Mouse (Mus musculus) CH12.LX (cell line): ENCODE measurements around the gene Fam13a. TPM values are rescaled to one million over a fixed set of nuclear protein-coding genes. Genes with fewer than 3 reads are reported as not detected.

Experiments used
- DNase-seq: peaks from one replicate; pipeline ENCODE4 v3.0.0-alpha.2; 2013; ENCODE audit errors: extremely low read depth
- H3K27ac ChIP-seq: 2 replicates; pipeline ENCODE4 v1.5.1; 2012; ENCODE audit warnings: low read depth, mild to moderate bottlenecking, control low read depth, moderate library complexity; ENCODE audit not compliant: insufficient read depth
- H3K27me3 ChIP-seq: replicated peaks from 2 replicates; pipeline ENCODE3; 2012; ENCODE audit warnings: inconsistent platforms
- H3K36me3 ChIP-seq, 2 experiments: replicated peaks in 1 of 2; 2 replicates each; pipeline versions ENCODE3 to v1.6.1; 2012; ENCODE audit warnings: inconsistent platforms in 1 of 2, low read length in 1 of 2, mild to moderate bottlenecking in 1 of 2, mixed read lengths in 1 of 2, moderate library complexity in 1 of 2; ENCODE audit not compliant: control insufficient read depth in 1 of 2, insufficient read depth in 1 of 2
- H3K4me1 ChIP-seq, 2 experiments: 2 replicates each; pipeline ENCODE4 v1.6.1; 2012; ENCODE audit warnings: inconsistent platforms in 1 of 2, moderate library complexity in 1 of 2; ENCODE audit not compliant: insufficient read depth in 2 of 2, control insufficient read depth in 1 of 2
- H3K4me2 ChIP-seq: 2 replicates; pipeline ENCODE4 v1.6.1; 2012; ENCODE audit warnings: low read depth, mild to moderate bottlenecking, control low read depth; ENCODE audit not compliant: poor library complexity, insufficient read depth, severe bottlenecking
- H3K4me3 ChIP-seq, 3 experiments: fragments of 150-350 bp in 1 of 3; sonication (generic) in 1 of 3; replicated peaks in 1 of 3; 2 replicates each; pipeline versions ENCODE3 to v1.5.1; 2011 to 2012; ENCODE audit warnings: low read depth in 2 of 3, low read length in 2 of 3, mild to moderate bottlenecking in 2 of 3, moderate library complexity in 2 of 3, control low read depth in 1 of 3, improper control_type of control experiment in 1 of 3, inconsistent platforms in 1 of 3, mixed read lengths in 1 of 3; ENCODE audit not compliant: poor library complexity in 1 of 3
- H3K79me2 ChIP-seq: replicated peaks from 2 replicates; pipeline ENCODE4 v1.6.1; 2012; ENCODE audit warnings: mild to moderate bottlenecking, moderate library complexity; ENCODE audit not compliant: control insufficient read depth, poor library complexity, insufficient read depth, severe bottlenecking; ENCODE audit errors: extremely low read depth
- H3K9ac ChIP-seq: 2 replicates; pipeline ENCODE4 v1.6.1; 2012; ENCODE audit warnings: low read depth, mild to moderate bottlenecking, control low read depth, moderate library complexity; ENCODE audit not compliant: insufficient read depth
- H3K9me3 ChIP-seq: replicated peaks from 2 replicates; pipeline ENCODE3; 2012; ENCODE audit warnings: low read length, inconsistent platforms, mixed read lengths
- BHLHE40 ChIP-seq: IDR thresholded peaks from 2 replicates; pipeline ENCODE4 v1.6.1; 2011; ENCODE audit warnings: mild to moderate bottlenecking, low read depth, low read length, improper control_type of control experiment
- CHD1 ChIP-seq: IDR thresholded peaks from 2 replicates; pipeline ENCODE4 v1.6.1; 2012; ENCODE audit warnings: low read depth, low read length, improper control_type of control experiment, inconsistent platforms
- CHD2 ChIP-seq: IDR thresholded peaks from 2 replicates; pipeline ENCODE4 v1.6.1; 2011; ENCODE audit warnings: low read length, improper control_type of control experiment
- CTCF ChIP-seq, 2 experiments: IDR thresholded peaks in 1 of 2; conservative IDR thresholded peaks in 1 of 2; 2 replicates each; pipeline ENCODE4 v1.5.1; 2011 to 2012; ENCODE audit warnings: low read depth in 2 of 2, low read length in 2 of 2, improper control_type of control experiment in 1 of 2, inconsistent platforms in 1 of 2, mild to moderate bottlenecking in 1 of 2, moderate library complexity in 1 of 2
- E2F4 ChIP-seq: IDR thresholded peaks from 2 replicates; pipeline ENCODE4 v1.6.1; 2011; ENCODE audit warnings: low read depth, low read length, improper control_type of control experiment; ENCODE audit not compliant: insufficient replicate concordance
- EP300 ChIP-seq: IDR thresholded peaks from 2 replicates; pipeline ENCODE4 v1.6.1; 2011; ENCODE audit warnings: low read length, improper control_type of control experiment
- GABPA ChIP-seq: IDR thresholded peaks from 2 replicates; pipeline ENCODE4 v1.6.1; 2012; ENCODE audit warnings: low read depth, low read length, improper control_type of control experiment, inconsistent platforms; ENCODE audit not compliant: insufficient replicate concordance
- HCFC1 ChIP-seq: IDR thresholded peaks from 2 replicates; pipeline ENCODE4 v1.6.1; 2012; ENCODE audit warnings: low read depth, mild to moderate bottlenecking, inconsistent platforms, low read length, improper control_type of control experiment
- JUN ChIP-seq: IDR thresholded peaks from 2 replicates; pipeline ENCODE4 v1.6.1; 2011; ENCODE audit warnings: low read depth, mild to moderate bottlenecking, low read length, improper control_type of control experiment, moderate library complexity; ENCODE audit not compliant: insufficient read depth
- JUND ChIP-seq: conservative IDR thresholded peaks from 2 replicates; pipeline ENCODE4 v1.6.1; 2011; ENCODE audit warnings: low read depth, low read length, improper control_type of control experiment
- KAT2A ChIP-seq: IDR thresholded peaks from 2 replicates; pipeline ENCODE4 v1.6.1; 2012; ENCODE audit warnings: low read length, improper control_type of control experiment, inconsistent platforms; ENCODE audit not compliant: insufficient replicate concordance
- MAZ ChIP-seq: IDR thresholded peaks from 2 replicates; pipeline ENCODE4 v1.6.1; 2012; ENCODE audit warnings: low read depth, mild to moderate bottlenecking, inconsistent platforms, low read length, improper control_type of control experiment, moderate library complexity
- MEF2A ChIP-seq: IDR thresholded peaks from 2 replicates; pipeline ENCODE4 v1.6.1; 2014; ENCODE audit warnings: low read depth, mild to moderate bottlenecking, inconsistent platforms, low read length, improper control_type of control experiment, borderline replicate concordance
- MYC ChIP-seq: IDR thresholded peaks from 2 replicates; pipeline ENCODE4 v1.6.1; 2011; ENCODE audit warnings: low read depth, mild to moderate bottlenecking, improper control_type of control experiment, low read length
- NELFE ChIP-seq: IDR thresholded peaks from 2 replicates; pipeline ENCODE4 v1.6.1; 2011; ENCODE audit warnings: low read depth, low read length, improper control_type of control experiment
- NRF1 ChIP-seq: IDR thresholded peaks from 2 replicates; pipeline ENCODE4 v1.6.1; 2014; ENCODE audit warnings: low read depth, mild to moderate bottlenecking, inconsistent platforms, low read length, improper control_type of control experiment, moderate library complexity
- PAX5 ChIP-seq: IDR thresholded peaks from 2 replicates; pipeline ENCODE4 v1.6.1; 2012; ENCODE audit warnings: low read length, inconsistent platforms, mixed read lengths
- POLR2A ChIP-seq: IDR thresholded peaks from 2 replicates; pipeline ENCODE4 v1.6.1; 2011; ENCODE audit warnings: low read depth, mild to moderate bottlenecking, improper control_type of control experiment, low read length
- RAD21 ChIP-seq: IDR thresholded peaks from 2 replicates; pipeline ENCODE4 v1.6.1; 2011; ENCODE audit warnings: low read depth, mild to moderate bottlenecking, low read length, improper control_type of control experiment, moderate library complexity
- RCOR1 ChIP-seq: conservative IDR thresholded peaks from 2 replicates; pipeline ENCODE4 v1.6.1; 2012; ENCODE audit warnings: low read depth, mild to moderate bottlenecking, inconsistent platforms, low read length, improper control_type of control experiment
- SMC3 ChIP-seq: IDR thresholded peaks from 2 replicates; pipeline ENCODE4 v1.6.1; 2011; ENCODE audit warnings: low read depth, low read length, improper control_type of control experiment
- TCF12 ChIP-seq: IDR thresholded peaks from 2 replicates; pipeline ENCODE4 v1.6.1; 2014; ENCODE audit warnings: low read depth, mild to moderate bottlenecking, inconsistent platforms, low read length, improper control_type of control experiment
- USF2 ChIP-seq: conservative IDR thresholded peaks from 2 replicates; pipeline ENCODE4 v1.6.1; 2011; ENCODE audit warnings: low read depth, low read length, improper control_type of control experiment
- ZC3H11A ChIP-seq: IDR thresholded peaks from 2 replicates; pipeline ENCODE4 v1.6.1; 2012; ENCODE audit warnings: low read depth, mild to moderate bottlenecking, inconsistent platforms, low read length, improper control_type of control experiment
- ZNF384 ChIP-seq: IDR thresholded peaks from 2 replicates; pipeline ENCODE4 v1.6.1; 2012; ENCODE audit warnings: low read depth, low read length, improper control_type of control experiment, inconsistent platforms
- dilution Hi-C: fragments of 300-500 bp; cut with MboI; formaldehyde crosslinking; loops from 2 replicates; pipeline ENCODE4 v1.14.3; 2020; ENCODE audit warnings: low sequenced_read_pairs; ENCODE audit not compliant: extremely low pct_unique_long_range_greater_than_20kb, extremely low pct_ligation_motif_present
- in situ Hi-C: fragments of 300-500 bp; cut with MboI; formaldehyde crosslinking; loops from 3 replicates; pipeline ENCODE4 v1.14.3; 2019; ENCODE audit warnings: low sequenced_read_pairs, low pct_ligation_motif_present, low pct_unique_long_range_greater_than_20kb, mixed read lengths
- polyA plus RNA-seq: library from polyadenylated mRNA; unstranded; fragments of >175 nt; gene quantifications from 2 replicates; pipeline ENCODE4 v1.2.1, GENCODE M21; 2012; ENCODE audit warnings: low read depth; ENCODE audit not compliant: insufficient read length
- total RNA-seq, 2 experiments: library from RNA; depleted of rRNA; stranded (reverse); fragments of 300-350 nt in 1 of 2; fragments of >200 nt in 1 of 2; gene quantifications; 2 replicates each; pipeline ENCODE4 v1.2.3; 2012 to 2014

Gene Fam13a
- total and polyA plus RNA-seq, 3 experiments = 0.17 to 0.21 TPM; not detected in 1

- H3K79me2 ChIP-seq = no peaks in the 10 kb centered on the region
- no peak overlapping the region for H3K9ac ChIP-seq
- H3K4me1 ChIP-seq = no peaks in the 10 kb centered on the region
- dilution Hi-C loops (no loop called here), in situ Hi-C loops (no loop called here)
- no peaks in the 10 kb centered on the region for H3K36me3 ChIP-seq
- no peak overlapping the region for H3K27ac ChIP-seq
- H3K4me2 ChIP-seq = no peak overlapping the region
- H3K27me3 ChIP-seq = no peaks in the 10 kb centered on the region
- no peaks in the 10 kb centered on the region for H3K9me3 ChIP-seq
- TF ChIP-seq USF2 = no peak
- TF ChIP-seq NRF1 = no peak
- no peak for TF ChIP-seq CHD1
- TF ChIP-seq CTCF (conservative IDR thresholded peaks at IDR 0.05 in 1 of 2, IDR thresholded peaks at IDR 0.05 in 1 of 2; ENCODE audit: low read depth in 2 of 2, low read length in 2 of 2) = no peak
- no peak for TF ChIP-seq MAZ
- TF ChIP-seq JUND = no peak
- no peak for TF ChIP-seq MYC
- no peak for TF ChIP-seq MEF2A
- no peak for TF ChIP-seq ZC3H11A
- no peak for TF ChIP-seq E2F4
- TF ChIP-seq, all 38 proteins: peak for 0
- H3K4me3 ChIP-seq = no peak overlapping the region
- no peak for DNase-seq
Observed at GRCm38 (mm10) chr6:59030037-59030436, 5.7 kb upstream of the Fam13a start.

DNA sequence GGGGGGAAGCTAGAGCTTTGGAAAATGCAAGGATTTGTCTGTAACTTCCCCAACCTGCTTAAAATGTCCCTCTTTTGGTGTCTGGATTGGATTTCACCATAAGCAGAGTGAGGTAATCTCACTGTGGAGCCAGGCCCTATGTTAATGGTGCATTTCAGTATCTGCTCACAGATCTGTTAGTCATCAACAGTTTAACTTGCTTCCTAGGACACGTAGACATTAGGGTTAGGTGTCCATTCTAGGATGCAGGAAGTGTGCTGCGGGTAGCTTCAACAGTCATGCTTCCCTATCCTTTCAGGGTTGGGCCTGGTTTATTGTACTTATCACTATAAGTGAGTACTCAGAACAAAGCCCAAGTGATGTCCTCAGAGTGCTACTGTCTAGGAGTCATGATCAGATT lies 4.5 kb upstream of the Fam13a start:
- TF ChIP-seq MAZ (no peak), KAT2A (no peak), ZNF384 (no peak), USF2 (no peak), GABPA (no peak), POLR2A (no peak), BHLHE40 (no peak), SMC3 (no peak), JUND (no peak), MYC (no peak), EP300 (no peak), RCOR1 (no peak), TCF12 (no peak), CHD1 (no peak), NELFE (no peak), CHD2 (no peak), HCFC1 (no peak), JUN (no peak), PAX5 (no peak), RAD21 (no peak)
- TF ChIP-seq, all 38 proteins: peak for 0

More for the DNA sequence above, 4.5 kb upstream of the Fam13a start:
- Histone ChIP-seq H3K36me3 (no peaks in the 10 kb centered on the region), H3K27me3 (no peaks in the 10 kb centered on the region), H3K27ac (no peak overlapping the region), H3K79me2 (no peaks in the 10 kb centered on the region), H3K9ac (no peak overlapping the region), H3K4me3 (no peak overlapping the region), H3K9me3 (no peaks in the 10 kb centered on the region), H3K4me2 (no peak overlapping the region), H3K4me1 (no peaks in the 10 kb centered on the region)
- dilution Hi-C loops (no loop called here), in situ Hi-C loops (loop anchor here (10.0 kb wide), 1 partner anchor 136 kb away; no protein-coding TSS in a partner anchor)
- DNase-seq = no peak
